Mouse (Mus musculus): ENCODE measurements around the gene 2610301B20Rik.
A peak's percentile ranks its signal among the peaks of the same experiment; 100 is the strongest.

Gene 2610301B20Rik

DNA sequence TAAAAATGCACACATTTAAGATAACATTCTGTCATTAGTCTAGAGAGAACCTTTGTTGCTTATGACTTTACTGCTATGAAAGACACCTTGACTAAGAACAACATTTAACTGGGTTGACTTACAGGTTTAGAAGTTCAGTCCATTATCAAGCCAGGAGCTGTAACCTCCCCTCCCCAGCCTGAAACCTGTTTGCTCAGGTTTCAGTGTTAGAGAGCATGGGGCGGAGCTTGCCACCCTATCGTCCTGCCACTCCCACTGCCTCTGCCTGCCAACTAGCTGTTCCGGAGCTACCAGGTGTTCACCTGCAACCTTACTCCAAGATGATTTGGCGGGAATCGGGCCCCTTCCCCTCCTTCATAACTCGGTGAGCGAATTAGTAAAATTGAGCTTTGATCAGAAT lies 37.1 kb downstream of the 2610301B20Rik start:
- DNase-seq (ENCODE audit: low spot score), result peak; percentile 61

DNA sequence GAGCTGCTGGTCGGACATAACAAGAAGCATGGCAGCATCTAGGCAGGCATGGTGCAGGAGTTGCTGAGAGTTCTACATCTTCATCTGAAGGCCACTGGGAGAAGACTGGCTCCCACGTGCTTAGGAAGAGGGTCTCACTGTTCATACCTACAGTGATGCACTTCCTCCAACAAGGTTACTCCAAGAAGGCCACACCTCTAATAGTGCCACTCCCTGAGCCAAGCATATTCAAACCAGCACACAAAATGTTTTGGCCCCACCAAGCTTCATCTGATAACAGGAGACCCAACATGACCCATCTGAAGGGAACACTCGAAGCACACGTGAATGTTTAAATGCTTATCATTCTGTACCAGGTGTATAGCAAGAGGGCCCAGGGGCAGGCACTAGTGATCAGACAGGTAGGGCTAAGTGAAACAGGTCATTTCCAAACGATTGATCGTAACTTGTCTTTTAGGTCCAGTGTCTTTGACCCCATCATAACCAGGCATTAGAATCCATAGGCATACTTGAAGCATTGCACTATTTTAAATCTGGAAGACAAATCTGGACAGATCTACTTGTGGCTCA lies 37.7 kb downstream of the 2610301B20Rik start:
- no peak for DNase-seq (ENCODE audit: low spot score)

DNA sequence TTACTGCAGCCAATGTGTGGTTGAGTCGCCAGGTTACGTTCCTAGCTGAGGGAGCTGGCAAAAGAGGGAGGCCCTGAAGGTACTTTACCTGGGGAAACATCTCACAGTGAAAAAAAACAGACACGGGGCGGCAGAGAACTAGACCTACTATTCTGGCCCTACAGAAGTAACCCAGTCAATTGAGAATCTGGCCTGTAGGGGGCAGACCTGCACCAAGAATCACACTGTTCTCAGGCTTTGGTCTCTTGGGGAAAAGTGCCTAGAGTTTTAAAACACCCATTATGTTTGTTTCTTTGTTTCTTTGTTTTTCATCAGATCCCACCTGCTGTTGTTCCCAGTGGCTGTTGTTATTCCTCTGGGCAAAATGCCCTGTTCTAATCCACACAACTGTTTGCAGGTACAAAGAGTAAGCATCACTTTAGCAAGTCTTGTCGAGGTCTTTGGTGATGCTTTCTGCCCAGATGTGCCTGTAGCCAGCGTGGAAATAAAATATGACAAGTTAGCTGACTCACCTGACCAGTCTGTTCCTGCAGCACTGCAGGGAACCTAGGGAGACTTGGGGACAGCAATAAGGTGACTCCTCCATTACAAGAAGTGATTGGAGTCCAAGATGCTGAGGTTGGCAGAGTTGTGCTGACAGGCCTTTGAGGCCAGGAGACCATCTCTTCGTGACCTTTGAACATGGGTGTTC lies 38.5 kb downstream of the 2610301B20Rik start:
- peak; percentile 91 for DNase-seq (ENCODE audit: low spot score)

DNA sequence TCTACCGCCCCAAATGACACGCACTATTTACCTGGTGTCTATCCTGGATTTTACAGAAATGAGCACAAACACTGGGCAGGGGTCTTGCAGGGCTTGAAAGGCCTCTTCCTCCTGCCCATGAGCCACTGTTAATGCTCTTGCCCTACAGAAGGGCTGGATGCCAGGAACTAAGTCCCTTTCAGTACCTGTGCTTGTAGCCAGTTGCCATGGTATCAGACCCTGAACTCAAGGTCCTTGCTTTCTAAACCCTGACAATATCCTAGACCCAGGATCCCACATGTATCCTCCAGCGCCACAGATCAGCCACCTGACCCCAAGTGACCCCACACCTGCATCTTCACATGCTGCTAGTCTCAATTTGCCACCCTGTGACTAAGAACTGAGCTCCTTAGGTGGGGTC lies 39.1 kb downstream of the 2610301B20Rik start:
- no peak for DNase-seq (ENCODE audit: low spot score)

DNA sequence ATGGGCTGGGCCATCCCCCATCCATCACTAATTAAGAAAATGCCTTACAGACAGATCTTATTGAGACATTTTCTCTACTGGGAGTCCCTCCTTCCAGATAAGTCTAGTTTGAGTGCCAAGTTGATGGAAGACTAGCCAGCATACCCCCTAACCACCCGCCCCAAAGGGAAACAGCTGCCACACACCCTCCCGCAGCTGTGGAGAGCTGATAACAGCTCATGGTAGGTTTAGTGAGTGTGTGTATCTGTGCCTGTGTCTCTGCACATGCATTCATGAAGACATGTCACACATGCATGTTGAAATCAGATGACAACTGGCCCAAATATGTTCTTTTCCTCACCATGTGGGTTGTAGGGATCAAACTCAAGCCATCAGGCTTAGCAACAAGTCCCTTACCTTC lies 40.5 kb downstream of the 2610301B20Rik start:
- DNase-seq (ENCODE audit: low spot score), result no peak

DNA sequence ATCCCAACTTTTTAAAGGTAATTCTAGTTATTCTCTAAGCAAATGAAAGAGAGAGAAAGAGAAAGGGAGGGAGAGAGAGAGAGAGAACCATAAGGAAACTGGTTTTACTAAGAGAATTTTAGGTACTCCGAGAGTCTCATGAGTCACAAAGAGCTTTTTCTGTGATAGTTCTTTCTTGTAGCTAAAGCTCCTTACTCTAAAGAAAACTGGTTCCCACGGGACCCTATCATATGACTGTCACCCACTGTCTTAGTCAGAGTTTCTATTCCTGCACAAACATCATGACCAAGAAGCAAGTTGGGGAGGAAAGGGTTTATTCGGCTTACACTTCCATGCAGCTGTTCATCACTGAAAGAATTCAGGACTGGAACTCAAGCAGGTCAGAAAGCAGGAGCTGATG lies 41.0 kb downstream of the 2610301B20Rik start:
- DNase-seq (ENCODE audit: low spot score), result no peak

DNA sequence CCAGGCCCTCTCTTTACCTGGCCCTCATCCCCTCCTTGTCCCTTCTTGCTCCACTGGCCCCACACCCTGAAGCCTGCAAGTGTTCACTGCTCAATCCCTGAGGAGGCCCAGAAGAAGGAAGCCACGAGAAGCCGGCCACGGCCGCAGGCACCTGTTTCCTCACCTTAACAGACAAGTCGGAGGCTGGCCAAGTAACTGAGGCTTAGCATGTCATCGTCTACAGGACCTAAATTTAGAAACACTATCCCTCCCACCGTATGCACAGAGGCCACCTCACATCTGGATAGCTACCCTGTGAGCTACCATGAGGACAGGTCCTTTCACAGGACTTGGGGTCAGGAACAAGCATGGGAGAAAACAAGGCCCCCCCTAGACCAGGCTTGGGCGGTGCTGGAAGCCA lies 44.1 kb downstream of the 2610301B20Rik start:
- DNase-seq (ENCODE audit: low spot score), result no peak

DNA sequence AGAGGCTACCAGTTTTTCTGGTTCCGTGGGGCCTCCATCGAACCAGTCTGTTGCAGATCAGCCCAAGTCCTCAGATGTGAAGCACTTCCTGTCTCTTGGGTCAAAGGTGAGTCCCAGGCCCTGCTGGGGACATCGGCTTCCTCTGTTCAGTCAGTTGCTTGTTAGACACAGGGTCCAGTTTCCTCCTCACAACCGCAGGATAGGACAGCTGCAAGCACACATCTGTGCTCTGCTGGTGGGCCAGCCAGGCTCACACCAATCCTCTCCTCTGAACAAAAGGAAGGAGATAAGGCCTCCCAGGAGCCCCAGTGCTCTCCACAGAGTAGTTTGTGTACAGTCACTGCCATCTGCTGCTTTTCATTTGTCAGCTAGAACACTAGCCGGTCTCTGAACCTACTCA lies 44.8 kb downstream of the 2610301B20Rik start:
- no peak for DNase-seq (ENCODE audit: low spot score)

DNA sequence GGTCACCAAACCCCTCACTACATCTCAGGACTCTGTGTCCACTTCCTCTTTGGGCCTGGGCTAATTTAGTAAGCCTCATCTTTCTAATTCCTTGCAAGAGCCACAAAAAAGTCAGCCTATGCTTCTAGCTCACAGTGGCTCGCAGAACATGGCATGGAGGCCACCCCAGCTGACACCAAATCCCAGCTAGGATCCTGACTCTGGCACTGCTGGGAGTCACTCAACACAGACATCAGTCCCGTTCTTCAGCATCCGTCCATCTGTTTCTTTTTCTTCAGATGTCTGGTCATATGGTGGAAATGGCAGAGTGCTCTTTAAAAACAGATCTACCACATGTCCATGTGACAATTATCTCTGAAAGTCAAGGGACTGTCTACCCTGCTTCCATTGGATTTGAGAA lies 45.2 kb downstream of the 2610301B20Rik start:
- DNase-seq (ENCODE audit: low spot score), result no peak

DNA sequence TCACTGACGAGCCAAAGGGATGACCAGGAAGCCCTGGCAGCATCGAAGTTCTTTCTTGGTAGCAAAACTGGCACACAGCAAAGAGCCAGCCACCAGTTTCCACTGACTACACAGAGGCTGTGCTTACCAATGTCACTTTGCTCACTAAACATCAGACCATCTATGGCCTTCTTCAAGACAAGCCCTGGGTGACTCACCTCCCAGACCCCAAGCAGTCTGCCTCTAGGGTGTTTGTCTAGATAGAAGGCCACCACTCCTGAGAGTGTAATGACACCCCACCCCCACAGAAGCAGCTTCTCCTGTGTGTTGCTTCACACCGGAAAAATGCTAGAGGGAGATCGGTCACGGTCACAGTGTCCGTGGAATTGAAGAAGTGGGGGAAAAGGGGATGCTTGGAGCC lies 45.7 kb downstream of the 2610301B20Rik start:
- no peak for DNase-seq (ENCODE audit: low spot score)

DNA sequence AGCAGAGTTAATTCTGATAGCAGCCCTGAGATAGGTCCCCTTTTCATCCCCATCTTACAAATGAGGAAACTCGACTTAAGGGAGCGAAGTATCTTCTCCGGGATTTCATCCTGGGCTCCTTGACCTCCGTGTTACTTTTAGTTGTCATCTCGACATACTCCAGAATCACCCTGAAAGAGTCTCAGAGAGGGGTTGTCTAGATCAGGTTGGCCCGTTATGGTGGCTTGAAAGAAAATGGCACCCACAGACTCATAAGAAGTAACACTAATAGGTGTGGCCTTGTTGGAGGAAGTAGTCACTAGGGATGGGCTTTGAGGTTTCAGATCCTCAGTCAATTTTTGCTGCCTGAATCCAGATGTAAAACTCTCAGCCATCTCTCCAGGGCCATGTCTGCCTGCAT lies 46.3 kb downstream of the 2610301B20Rik start:
- DNase-seq (ENCODE audit: low spot score), result no peak

DNA sequence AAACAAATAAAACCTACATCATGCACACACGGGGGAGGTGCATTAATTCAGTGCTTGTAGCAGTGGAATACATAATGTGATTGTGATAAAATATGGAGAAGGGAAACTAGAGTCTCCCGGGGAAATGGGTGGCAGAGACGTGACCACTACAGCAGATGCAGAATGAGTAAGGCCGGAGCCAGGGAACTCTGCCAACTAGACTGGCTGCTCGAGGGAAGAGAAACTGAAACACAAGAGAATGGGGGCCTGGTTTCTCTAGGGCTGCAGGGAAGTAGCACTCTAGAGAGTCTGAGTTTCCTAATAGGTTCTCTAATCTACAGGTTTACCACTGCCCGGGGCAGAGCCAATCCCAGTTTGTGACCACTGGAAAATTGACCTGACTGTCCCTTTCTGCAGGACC lies 48.9 kb downstream of the 2610301B20Rik start:
- peak; percentile 57 for DNase-seq (ENCODE audit: low spot score)

DNA sequence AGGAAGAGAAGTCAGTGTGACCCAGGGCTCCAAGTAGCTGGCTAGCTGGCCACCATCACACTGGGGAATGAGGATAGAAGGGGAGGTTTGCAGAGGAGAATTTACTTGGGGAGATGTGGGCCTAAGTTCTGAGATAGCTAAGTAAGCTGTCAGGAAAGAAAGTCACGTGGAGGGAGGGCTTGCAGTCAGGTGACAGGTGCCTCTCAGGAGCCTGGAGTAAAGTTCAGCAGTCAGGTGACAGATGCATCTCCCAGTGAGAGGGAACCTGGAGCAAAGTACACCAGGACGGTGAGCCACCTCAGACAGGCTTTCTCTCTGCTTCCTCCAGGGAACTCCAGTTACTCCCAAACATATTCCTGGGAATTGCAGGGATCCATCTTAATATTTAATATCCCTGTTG lies 49.8 kb downstream of the 2610301B20Rik start:
- DNase-seq (ENCODE audit: low spot score), result no peak

DNA sequence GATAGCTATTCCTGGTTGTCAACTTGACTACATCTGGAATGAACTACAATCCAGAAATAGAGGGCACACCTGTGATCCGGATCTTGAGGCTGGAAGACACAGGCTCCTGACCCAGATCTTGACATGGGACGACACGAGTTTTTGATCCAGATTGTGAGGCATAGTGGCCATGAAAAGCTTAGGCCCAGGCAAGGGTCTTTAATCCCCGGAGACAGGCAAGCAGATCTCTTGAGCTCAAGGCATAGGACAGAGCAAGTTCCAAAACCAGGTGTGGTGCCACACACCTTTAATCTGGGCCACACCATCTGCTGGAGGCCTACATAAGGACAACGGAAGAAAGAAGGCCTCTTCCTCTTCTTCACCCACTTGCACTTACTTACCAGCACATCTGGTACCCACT lies 50.2 kb downstream of the 2610301B20Rik start:
- DNase-seq (ENCODE audit: low spot score), result no peak

DNA sequence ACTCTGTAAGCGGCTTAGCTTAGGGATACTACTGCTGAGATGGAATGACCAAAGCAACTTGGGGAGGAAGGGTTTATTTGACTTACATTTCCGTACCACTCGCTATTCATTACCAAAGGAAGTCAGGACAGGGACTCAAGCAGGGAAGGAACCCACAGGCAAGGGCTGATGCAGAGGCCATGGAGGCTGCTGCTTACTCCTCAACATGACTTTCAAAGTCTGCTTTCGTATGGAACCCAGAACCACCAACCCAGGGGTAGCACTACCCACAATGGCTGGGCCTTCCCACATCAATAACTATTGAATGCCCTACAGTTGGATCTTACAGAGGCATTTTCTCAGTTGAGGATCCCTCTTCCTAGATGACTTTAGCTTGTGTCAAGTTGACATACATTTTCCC lies 52.1 kb downstream of the 2610301B20Rik start:
- DNase-seq (ENCODE audit: low spot score), result no peak

DNA sequence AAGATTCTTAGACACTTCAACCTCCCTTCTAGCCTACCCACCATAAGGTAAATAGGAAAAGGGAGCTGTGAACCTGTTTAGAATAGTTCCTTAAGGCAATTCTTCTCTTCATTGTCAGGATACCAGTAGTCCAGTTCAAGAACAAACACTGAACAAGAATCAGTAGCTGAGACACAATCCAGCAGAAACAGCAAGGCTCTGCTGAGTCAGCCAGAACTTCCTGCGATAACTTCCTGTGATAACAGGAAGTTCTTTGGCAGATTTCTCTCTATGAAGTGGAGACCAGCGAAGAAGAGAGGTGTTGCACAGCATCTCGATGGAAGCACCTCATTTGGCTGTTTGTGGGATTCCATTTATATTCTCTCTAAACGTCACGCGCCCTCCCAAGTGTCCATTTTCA lies 53.9 kb downstream of the 2610301B20Rik start:
- no peak for DNase-seq (ENCODE audit: low spot score)

DNA sequence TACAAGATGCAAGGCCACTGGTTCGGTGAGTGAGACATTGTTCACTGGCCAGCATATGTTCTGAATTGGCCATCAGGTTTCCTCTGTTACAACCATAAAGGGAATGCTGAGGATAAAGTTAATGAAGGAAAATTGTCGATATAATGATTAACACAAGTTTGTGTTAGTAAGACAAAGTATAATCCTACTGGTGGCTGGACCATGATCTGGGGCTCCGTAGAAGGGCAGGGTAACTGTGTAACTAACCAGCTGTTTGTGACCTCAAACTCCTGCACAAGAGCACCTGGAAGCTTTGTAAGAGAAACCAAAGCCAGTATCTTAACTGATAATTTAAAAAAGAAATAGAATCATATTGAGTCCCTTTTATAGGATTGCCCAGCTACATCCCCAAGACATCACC lies 55.4 kb downstream of the 2610301B20Rik start:
- no peak for DNase-seq (ENCODE audit: low spot score)

DNA sequence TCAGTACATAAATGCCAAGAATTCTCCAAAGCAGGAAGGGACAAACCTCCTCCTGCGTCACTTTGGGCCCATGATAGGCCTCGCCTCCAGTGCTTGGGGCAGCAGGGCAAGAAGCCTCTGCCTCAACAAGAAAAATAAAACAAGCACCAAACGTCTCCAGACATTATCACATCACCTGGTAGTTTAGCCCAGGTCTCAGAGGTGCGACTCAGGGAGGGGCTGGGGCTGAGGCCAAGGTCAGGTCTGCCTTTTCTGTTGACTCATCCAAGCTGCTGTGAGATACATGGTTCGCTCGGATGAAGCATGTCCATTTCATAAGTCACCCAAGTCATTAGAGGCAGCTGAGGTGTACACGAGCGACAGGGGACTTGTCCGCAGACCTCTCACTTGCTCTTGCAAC lies 56.7 kb downstream of the 2610301B20Rik start:
- no peak for DNase-seq (ENCODE audit: low spot score)

DNA sequence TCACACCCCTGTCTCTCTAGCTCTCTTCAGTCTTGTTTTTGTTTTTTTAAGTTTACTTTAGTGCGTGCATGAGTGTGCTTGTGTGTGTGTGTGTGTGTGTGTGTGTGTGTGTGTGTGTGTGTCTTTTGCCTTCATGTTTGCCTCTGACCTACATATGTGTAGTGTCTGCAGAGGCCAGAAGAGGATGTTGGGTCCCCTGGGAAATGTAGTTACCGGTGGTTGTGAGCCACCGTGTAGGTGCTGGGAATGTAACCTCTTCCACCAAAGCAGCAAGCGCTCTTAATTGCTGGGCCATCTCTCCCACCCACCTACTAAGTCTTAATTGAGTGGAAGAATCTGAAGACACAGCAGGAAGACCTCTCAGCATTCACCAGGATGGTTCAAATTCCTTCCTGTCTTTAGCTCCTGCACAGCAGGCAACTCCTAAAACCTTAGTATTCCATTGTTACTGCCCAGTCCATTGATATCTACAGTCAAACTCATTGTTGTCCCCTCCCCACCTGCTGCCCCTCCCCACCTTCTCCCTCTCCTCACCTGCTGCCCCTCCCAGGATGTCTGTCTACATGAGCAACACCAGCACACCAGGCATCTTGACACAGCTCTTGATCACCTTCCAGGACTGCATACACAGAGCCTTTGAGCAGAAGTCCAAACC lies 57.9 kb downstream of the 2610301B20Rik start:
- DNase-seq (ENCODE audit: low spot score), result no peak

DNA sequence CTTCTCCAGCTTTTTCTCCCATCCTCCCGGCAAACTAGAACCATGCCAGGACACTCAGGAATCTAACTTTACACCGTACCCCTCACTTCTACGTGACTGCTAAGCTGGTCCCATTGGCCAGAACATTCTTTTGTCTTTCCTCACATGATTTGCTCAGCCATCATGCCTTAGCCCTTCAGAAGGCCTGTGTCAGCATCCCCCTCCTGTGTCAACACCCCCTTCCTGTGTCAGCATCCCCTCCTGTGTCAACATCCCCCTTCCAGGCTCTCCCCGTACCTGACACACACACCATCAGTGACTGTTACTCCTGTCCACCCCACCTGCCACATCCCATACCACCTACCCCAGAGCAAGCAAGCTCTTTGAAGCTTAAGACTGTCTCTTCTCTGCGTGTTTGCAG lies 58.5 kb downstream of the 2610301B20Rik start:
- DNase-seq (ENCODE audit: low spot score), result no peak

DNA sequence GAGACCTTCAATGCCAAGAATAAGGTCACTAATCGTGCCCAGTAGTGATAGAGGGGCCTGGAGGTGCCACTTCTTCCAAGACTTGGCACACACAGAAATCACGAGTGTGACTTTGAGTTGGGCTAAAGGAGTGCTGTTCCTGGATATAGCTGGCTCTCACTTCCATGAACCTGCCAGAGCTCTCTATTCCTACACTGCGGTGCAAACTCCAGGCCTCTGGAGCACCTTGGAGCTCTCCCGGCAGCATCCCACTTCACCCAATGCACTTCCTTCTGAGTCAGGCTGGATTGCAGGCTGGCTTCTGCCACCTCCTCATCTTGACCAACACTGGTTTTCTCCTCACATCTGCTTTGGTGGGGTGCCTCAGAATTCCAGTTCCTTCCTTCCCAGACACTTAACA lies 62.5 kb downstream of the 2610301B20Rik start:
- no peak for DNase-seq (ENCODE audit: low spot score)

All from urinary bladder, postnatal 14 days (tissue).